Mouse (Mus musculus) spleen, postnatal 14 days (tissue): Measurements from ENCODE around the gene Dbndd2.
A peak's percentile ranks its signal among the peaks of the same experiment; 100 is the strongest.

Source experiments
- DNase-seq, 2 experiments: peaks; one replicate each; pipeline ENCODE4 v3.0.0; 2021 to 2022; ENCODE audit warnings: low spot score in 2 of 2

The Dbndd2 gene

GRCm38 (mm10) chr2:164500511-164500910 lies 14.6 kb downstream of the Dbndd2 start:
- DNase-seq, result no peak

- no peak for DNase-seq
These were observed 19.0 kb downstream of the Dbndd2 start for GRCm38 (mm10) chr2:164504919-164505318.

- DNase-seq, result no peak
These were observed 19.9 kb downstream of the Dbndd2 start for GRCm38 (mm10) chr2:164505619-164506347.

- no peak for DNase-seq
These were observed 21.9 kb downstream of the Dbndd2 start for GRCm38 (mm10) chr2:164507811-164508210.

GRCm38 (mm10) chr2:164510621-164511190 lies 24.8 kb downstream of the Dbndd2 start:
- DNase-seq, result no peak

GRCm38 (mm10) chr2:164512121-164512909 lies 26.4 kb downstream of the Dbndd2 start:
- no peak for DNase-seq

GRCm38 (mm10) chr2:164513389-164513788 lies 27.5 kb downstream of the Dbndd2 start:
- DNase-seq, result no peak

GRCm38 (mm10) chr2:164514916-164515315 lies 29.0 kb downstream of the Dbndd2 start:
- no peak for DNase-seq

- no peak for DNase-seq
These were observed 30.0 kb downstream of the Dbndd2 start for GRCm38 (mm10) chr2:164515897-164516296.

- DNase-seq, result no peak
These were observed 30.7 kb downstream of the Dbndd2 start for GRCm38 (mm10) chr2:164516592-164516991.

- peak; percentile 21 to 64 for DNase-seq
These were observed 31.7 kb downstream of the Dbndd2 start for GRCm38 (mm10) chr2:164517485-164518221.

GRCm38 (mm10) chr2:164518266-164519170 lies 32.6 kb downstream of the Dbndd2 start:
- no peak for DNase-seq

- no peak for DNase-seq
These were observed 33.2 kb downstream of the Dbndd2 start for GRCm38 (mm10) chr2:164519171-164519526.

- peak in 1 of 2 experiments; percentile 40 for DNase-seq
These were observed 34.9 kb downstream of the Dbndd2 start for GRCm38 (mm10) chr2:164520782-164521181.

GRCm38 (mm10) chr2:164521841-164522240 lies 35.9 kb downstream of the Dbndd2 start:
- peak in 1 of 2 experiments; percentile 41 for DNase-seq

GRCm38 (mm10) chr2:164522280-164522679 lies 36.4 kb downstream of the Dbndd2 start:
- DNase-seq, result no peak

- DNase-seq, result no peak
These were observed 37.4 kb downstream of the Dbndd2 start for GRCm38 (mm10) chr2:164523301-164523773.

- DNase-seq, result no peak
These were observed 42.7 kb downstream of the Dbndd2 start for GRCm38 (mm10) chr2:164528557-164528956.

GRCm38 (mm10) chr2:164531169-164531568 lies 45.3 kb downstream of the Dbndd2 start:
- peak; percentile 45 to 68 for DNase-seq

- DNase-seq, result no peak
These were observed 48.4 kb downstream of the Dbndd2 start for GRCm38 (mm10) chr2:164534315-164534714.

GRCm38 (mm10) chr2:164537003-164537402 lies 51.1 kb downstream of the Dbndd2 start:
- DNase-seq, result no peak
